In the genomic region with DNA sequence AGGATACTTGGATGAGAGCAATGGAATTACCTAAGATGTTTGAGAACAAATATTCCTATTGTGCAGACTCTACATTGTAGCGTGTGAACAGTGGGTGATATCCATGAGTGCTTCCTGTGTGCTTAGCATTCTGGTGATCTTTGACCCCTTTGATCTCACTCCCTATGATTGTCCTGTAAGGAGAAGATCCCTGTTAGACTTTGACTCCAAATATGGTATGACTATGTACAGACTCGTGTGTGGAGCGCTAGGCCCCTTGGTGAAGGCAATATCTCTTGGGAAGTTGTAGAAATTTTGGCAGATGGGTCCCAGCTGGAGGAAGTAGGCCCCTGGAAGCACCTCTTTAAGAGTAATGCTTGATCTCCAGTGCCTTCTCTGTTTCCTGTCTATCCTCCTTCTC, we compare ENCODE assay signal across 18 mouse cellular contexts.
"Had no signal": no experiment of that assay in that cellular context is flagged by ENCODE, and none has a peak within 500 bp of the region (broad histone marks: within the 10 kb centered on the region; RNA-seq: fewer than 3 reads in every experiment).

No protein-coding gene starts in this region.

- H3K4me1 ChIP-seq: liver, embryonic 13.5 days; midbrain, embryonic 12.5 days; midbrain, embryonic 15.5 days; neural tube, embryonic 12.5 days; neural tube, embryonic 15.5 days; stomach, embryonic 15.5 days had no signal

- ATAC-seq: midbrain, embryonic 15.5 days had no signal

- H3K9me3 ChIP-seq: limb, embryonic 12.5 days; limb, embryonic 15.5 days; liver, embryonic 13.5 days; midbrain, embryonic 12.5 days; midbrain, embryonic 15.5 days; neural tube, embryonic 12.5 days; neural tube, embryonic 15.5 days; stomach, embryonic 15.5 days had no signal

- H3K9ac ChIP-seq: limb, embryonic 12.5 days; limb, embryonic 15.5 days; liver, embryonic 13.5 days; midbrain, embryonic 12.5 days; midbrain, embryonic 15.5 days; neural tube, embryonic 12.5 days; neural tube, embryonic 15.5 days; stomach, embryonic 15.5 days had no signal

- H3K36me3 ChIP-seq: limb, embryonic 12.5 days; limb, embryonic 15.5 days; liver, embryonic 13.5 days; midbrain, embryonic 12.5 days; midbrain, embryonic 15.5 days; neural tube, embryonic 12.5 days; neural tube, embryonic 15.5 days; stomach, embryonic 15.5 days had no signal

- H3K27ac ChIP-seq: limb, embryonic 12.5 days; limb, embryonic 15.5 days; liver, embryonic 13.5 days; macrophage; midbrain, embryonic 12.5 days; midbrain, embryonic 15.5 days; neural tube, embryonic 12.5 days; neural tube, embryonic 15.5 days; stomach, embryonic 15.5 days had no signal

- H3K27me3 ChIP-seq: limb, embryonic 12.5 days; limb, embryonic 15.5 days; liver, embryonic 13.5 days; midbrain, embryonic 12.5 days; midbrain, embryonic 15.5 days; neural tube, embryonic 12.5 days; neural tube, embryonic 15.5 days; stomach, embryonic 15.5 days had no signal

- H3K4me2 ChIP-seq: limb, embryonic 12.5 days; limb, embryonic 15.5 days; liver, embryonic 13.5 days; midbrain, embryonic 12.5 days; midbrain, embryonic 15.5 days; neural tube, embryonic 12.5 days; neural tube, embryonic 15.5 days; stomach, embryonic 15.5 days had no signal

- DNase-seq: kidney, adult 11 months; kidney, postnatal 25 days; left cerebral cortex, postnatal 4 days; liver, embryonic 13.5 days; lung, adult 2 months; right cerebral cortex, adult 18-20 months; right cerebral cortex, postnatal 14 days; right cerebral cortex, postnatal 4 days; thymus, adult 18-20 months; thymus, postnatal 36 days had no signal

- H3K4me3 ChIP-seq: limb, embryonic 12.5 days; limb, embryonic 15.5 days; liver, embryonic 13.5 days; midbrain, embryonic 12.5 days; midbrain, embryonic 15.5 days; neural tube, embryonic 12.5 days; neural tube, embryonic 15.5 days; stomach, embryonic 15.5 days had no signal
